Mouse (Mus musculus) layer of hippocampus, postnatal 14 days (tissue): ENCODE data around the gene Adcy7. TPM values are rescaled to one million over a fixed set of nuclear protein-coding genes. Genes with fewer than 3 reads are reported as not detected.

Experiments used
- DNase-seq, 2 experiments: peaks; one replicate each; pipeline ENCODE4 v3.0.0; 2021 to 2022; ENCODE audit warnings: low spot score in 2 of 2, mixed read lengths in 1 of 2
- total RNA-seq, 2 experiments: library from RNA; stranded (reverse); gene quantifications; 2 replicates each; pipeline ENCODE4 v1.2.3; 2021

Gene Adcy7
- total RNA-seq, 2 experiments from 2014 or later, result 3.5 to 3.6 TPM

GRCm38 (mm10) chr8:88270086-88270485, 2.1 kb upstream of the Adcy7 start:
- DNase-seq, result no peak

GRCm38 (mm10) chr8:88273051-88273430, 838 bp downstream of the Adcy7 start:
- no peak for DNase-seq

- DNase-seq, result no peak
Measured at GRCm38 (mm10) chr8:88274090-88274489, 1.9 kb downstream of the Adcy7 start.

- no peak for DNase-seq
Measured at GRCm38 (mm10) chr8:88279220-88279619, 7.0 kb downstream of the Adcy7 start.

- no peak for DNase-seq
Measured at GRCm38 (mm10) chr8:88279670-88280069, 7.5 kb downstream of the Adcy7 start.

GRCm38 (mm10) chr8:88280904-88281303, 8.7 kb downstream of the Adcy7 start:
- no peak for DNase-seq

- no peak for DNase-seq
Measured at GRCm38 (mm10) chr8:88282684-88283083, 10.5 kb downstream of the Adcy7 start.

GRCm38 (mm10) chr8:88283243-88284115, 11.3 kb downstream of the Adcy7 start:
- no peak for DNase-seq

GRCm38 (mm10) chr8:88284738-88285137, 12.5 kb downstream of the Adcy7 start:
- DNase-seq, result no peak

- no peak for DNase-seq
Measured at GRCm38 (mm10) chr8:88285469-88286356, 13.5 kb downstream of the Adcy7 start.

GRCm38 (mm10) chr8:88286421-88286960, 14.3 kb downstream of the Adcy7 start:
- no peak for DNase-seq

GRCm38 (mm10) chr8:88288622-88289242, 16.5 kb downstream of the Adcy7 start:
- DNase-seq, result no peak

- DNase-seq, result no peak
Measured at GRCm38 (mm10) chr8:88289901-88290300, 17.7 kb downstream of the Adcy7 start.

- DNase-seq, result no peak
Measured at GRCm38 (mm10) chr8:88290326-88291304, 18.4 kb downstream of the Adcy7 start.

- DNase-seq, result no peak
Measured at GRCm38 (mm10) chr8:88291305-88291690, 19.1 kb downstream of the Adcy7 start.

GRCm38 (mm10) chr8:88292926-88293325, 20.7 kb downstream of the Adcy7 start:
- DNase-seq, result no peak

- no peak for DNase-seq
Measured at GRCm38 (mm10) chr8:88293590-88294356, 21.6 kb downstream of the Adcy7 start.

GRCm38 (mm10) chr8:88294977-88295376, 22.8 kb downstream of the Adcy7 start:
- no peak for DNase-seq

- no peak for DNase-seq
Measured at GRCm38 (mm10) chr8:88297976-88298732, 26.0 kb downstream of the Adcy7 start.
